Mouse (Mus musculus) erythroblast, embryonic 14.5 days (primary cell): Measurements from ENCODE around the gene Ace2. TPM values are rescaled to one million over a fixed set of nuclear protein-coding genes. Genes with fewer than 3 reads are reported as not detected.

Experiments used
- H3K27me3 ChIP-seq: 2 replicates; pipeline ENCODE4 v1.6.1; 2012; ENCODE audit warnings: inconsistent platforms; ENCODE audit not compliant: control insufficient read depth
- H3K36me3 ChIP-seq: 2 replicates; pipeline ENCODE4 v1.6.1; 2012; ENCODE audit warnings: mild to moderate bottlenecking, inconsistent platforms; ENCODE audit not compliant: control insufficient read depth
- H3K4me1 ChIP-seq: 2 replicates; pipeline ENCODE4 v1.6.1; 2012; ENCODE audit warnings: inconsistent platforms; ENCODE audit not compliant: control insufficient read depth
- H3K4me3 ChIP-seq: replicated peaks from 2 replicates; pipeline ENCODE3; 2012; ENCODE audit warnings: moderate library complexity, mild to moderate bottlenecking, inconsistent platforms
- H3K9me3 ChIP-seq: 2 replicates; pipeline ENCODE4 v1.6.1; 2012; ENCODE audit warnings: low read length, inconsistent platforms, mixed read lengths; ENCODE audit not compliant: control insufficient read depth
- GATA1 ChIP-seq: IDR thresholded peaks from 2 replicates; pipeline ENCODE4 v1.6.1; 2012; ENCODE audit warnings: low read length, inconsistent platforms, mixed read lengths
- TAL1 ChIP-seq: IDR thresholded peaks from 3 replicates; pipeline ENCODE4 v1.6.1; 2012; ENCODE audit warnings: low read length, inconsistent platforms, mixed read lengths
- polyA plus RNA-seq: library from polyadenylated mRNA; stranded (reverse); fragments of >175 nt; gene quantifications from 2 replicates; pipeline ENCODE4 v1.2.3, GENCODE M21; 2012

Gene Ace2
- not detected in 2 replicates for polyA plus RNA-seq

DNA sequence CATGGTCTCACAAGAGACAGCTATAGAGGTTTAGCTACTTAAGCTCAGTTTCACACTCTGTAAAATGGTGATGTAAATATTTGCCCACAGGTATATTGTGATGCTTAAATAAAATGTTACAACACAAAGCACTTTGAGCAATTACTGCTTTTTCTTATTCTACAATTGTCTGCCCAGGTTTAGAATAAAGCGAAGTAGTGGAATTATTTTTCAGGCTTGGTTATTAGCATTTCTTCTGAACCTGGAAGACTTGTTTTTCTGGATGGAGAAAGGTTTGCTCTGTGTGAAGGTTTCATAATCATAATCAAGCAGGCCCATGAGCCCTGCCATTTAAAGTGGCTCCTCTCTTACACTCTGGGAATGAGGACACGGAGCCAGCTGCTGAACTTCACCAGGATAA, at the start of gene Ace2:
Gene Ace2 (plus strand): TSS at position 301 of the 400 bp plus-strand sequence.
- Histone ChIP-seq H3K36me3 (no peaks in the 10 kb centered on the region), H3K27me3 (peaks cover under 1% of the 10 kb centered on the region; the same call in 1 of the 2 replicates), H3K9me3 (no peaks in the 10 kb centered on the region), H3K4me3 (no peak within 1 kb of the TSS), H3K4me1 (no peaks in the 10 kb centered on the region)
- TF ChIP-seq TAL1 (no peak), GATA1 (no peak)

DNA sequence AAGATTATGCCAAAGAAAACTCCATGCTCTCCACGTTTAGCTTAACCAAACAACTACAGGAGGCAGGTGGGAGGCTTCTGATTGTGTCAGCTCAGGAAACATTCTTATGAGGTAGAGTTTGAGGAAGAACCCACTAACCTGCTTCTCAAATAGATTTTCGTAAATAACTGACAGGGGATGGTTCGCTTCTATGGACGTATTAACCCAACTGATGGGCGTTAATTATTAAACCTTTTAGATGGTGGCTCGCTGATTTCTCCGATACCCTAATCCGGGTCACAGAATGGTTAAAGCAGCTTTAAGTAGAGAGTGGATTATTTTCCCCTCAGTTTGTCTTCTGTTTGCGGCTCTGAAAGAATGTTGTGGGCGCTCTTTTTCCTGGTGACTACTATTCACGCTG, 49.2 kb upstream of the Ace2 start:
- Histone ChIP-seq H3K36me3 (no peaks in the 10 kb centered on the region), H3K4me3 (no peak overlapping the region), H3K27me3 (no peaks in the 10 kb centered on the region), H3K9me3 (no peaks in the 10 kb centered on the region), H3K4me1 (peaks cover 42% of the 10 kb centered on the region)
- TF ChIP-seq TAL1 (no peak), GATA1 (no peak)

DNA sequence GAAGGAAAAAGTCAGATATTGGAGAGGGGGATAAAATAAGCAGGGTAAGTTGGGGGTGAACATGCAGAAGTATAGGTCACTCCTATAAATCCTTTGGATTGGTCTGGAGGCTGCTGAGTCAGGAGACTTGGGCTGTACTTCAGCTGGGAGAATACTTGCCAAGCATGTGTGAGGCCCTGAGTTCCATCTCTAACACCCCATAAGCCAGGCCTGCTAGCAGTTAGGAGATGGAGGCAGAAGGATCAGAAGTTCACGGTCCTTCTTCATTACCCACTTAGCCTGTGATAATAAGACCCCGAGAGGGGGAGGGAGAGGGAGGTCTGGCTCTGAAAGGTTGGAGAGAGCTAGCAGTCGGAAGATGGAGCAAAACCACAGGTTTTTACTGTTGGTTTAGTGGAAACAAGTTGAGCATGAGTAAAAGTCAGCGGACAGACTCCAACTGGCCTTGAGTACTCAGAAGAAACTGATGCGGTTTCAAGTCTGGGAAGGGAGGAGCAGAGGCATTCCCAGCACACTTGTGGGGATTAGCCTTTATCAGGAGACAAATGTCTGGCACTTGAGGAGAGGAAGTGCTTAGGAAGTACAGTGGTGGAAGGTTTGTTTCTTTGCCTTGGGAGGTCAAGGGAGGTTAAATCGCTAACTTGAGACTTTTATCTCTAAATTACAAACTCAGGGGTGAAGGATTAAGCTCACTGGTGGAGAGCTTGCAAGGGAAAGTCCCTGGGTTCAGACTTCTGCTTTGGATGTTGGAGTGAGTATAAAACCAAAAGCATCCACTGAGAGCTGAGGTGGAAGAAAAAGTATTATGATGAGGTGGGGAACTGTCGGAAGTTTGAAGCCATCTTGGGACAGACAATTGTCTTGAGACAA, 46.6 kb upstream of the Ace2 start:
- Histone ChIP-seq H3K9me3 (no peaks in the 10 kb centered on the region), H3K36me3 (no peaks in the 10 kb centered on the region), H3K4me3 (no peak overlapping the region), H3K4me1 (peaks cover 39% of the 10 kb centered on the region), H3K27me3 (no peaks in the 10 kb centered on the region)
- no peak for TF ChIP-seq TAL1
- no peak for TF ChIP-seq GATA1

DNA sequence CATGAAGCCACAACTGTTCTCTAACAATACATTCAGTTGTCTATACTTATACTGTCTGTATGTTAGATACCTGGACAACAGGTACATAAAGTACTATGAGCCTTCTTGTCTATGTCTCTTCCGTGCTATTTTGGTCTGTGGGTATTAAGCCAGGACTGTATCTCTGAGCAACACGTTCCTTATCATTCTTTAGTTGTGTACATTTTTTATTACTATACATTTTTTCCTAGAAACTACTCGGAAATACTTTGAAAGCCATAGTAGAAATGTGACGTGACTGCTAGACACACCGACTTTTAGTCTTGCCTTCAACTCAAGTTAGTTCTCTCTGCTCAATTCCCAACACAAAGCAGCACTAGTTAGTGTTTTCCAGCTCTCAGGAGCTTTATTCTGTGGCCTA, 45.7 kb upstream of the Ace2 start:
- no peaks in the 10 kb centered on the region for H3K36me3 ChIP-seq
- H3K4me3 ChIP-seq: no peak overlapping the region
- H3K4me1 ChIP-seq: peaks cover 35% of the 10 kb centered on the region
- no peaks in the 10 kb centered on the region for H3K9me3 ChIP-seq
- TF ChIP-seq TAL1 (no peak), GATA1 (no peak)
- no peaks in the 10 kb centered on the region for H3K27me3 ChIP-seq

DNA sequence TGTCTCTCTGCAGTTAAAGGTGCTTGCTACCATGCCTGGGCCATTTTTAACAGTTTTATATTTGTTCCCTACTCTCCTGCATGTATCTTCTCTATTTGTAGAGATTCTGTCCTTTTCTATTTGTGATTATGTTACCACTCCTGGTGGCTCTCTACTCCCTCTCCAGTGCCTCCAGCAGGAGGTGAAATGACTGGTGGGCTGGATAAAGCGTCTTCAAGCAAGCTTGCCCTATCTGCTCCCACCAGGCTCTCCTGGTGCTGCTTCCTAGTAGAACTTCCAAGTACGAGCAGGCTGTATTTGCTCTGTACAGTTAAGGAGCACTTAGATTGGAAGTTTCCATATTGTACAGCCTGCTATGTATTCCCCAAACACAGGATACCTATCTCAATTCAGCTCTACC, 43.3 kb upstream of the Ace2 start:
- H3K4me3 ChIP-seq: no peak overlapping the region
- no peaks in the 10 kb centered on the region for H3K27me3 ChIP-seq
- TF ChIP-seq GATA1 (no peak), TAL1 (no peak)
- peaks cover 27% of the 10 kb centered on the region for H3K4me1 ChIP-seq
- no peaks in the 10 kb centered on the region for H3K9me3 ChIP-seq
- H3K36me3 ChIP-seq: no peaks in the 10 kb centered on the region

DNA sequence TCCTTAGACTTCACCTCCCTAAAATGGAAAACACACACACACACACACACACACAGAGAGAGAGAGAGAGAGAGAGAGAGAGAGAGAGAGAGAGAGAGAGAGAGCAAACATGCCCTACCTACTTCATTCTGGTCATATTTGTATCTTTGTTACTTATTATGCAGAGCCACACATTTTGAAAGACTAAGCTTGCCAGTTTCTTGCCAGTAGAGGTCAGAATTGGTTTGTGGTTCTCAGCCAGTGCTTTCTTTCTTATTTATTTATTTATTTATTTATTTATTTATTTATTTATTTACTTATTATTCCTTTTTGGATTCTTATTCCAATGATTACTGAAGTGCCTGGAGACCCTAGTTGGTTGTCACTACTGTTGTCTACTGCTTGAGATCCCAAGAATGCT, 37.6 kb upstream of the Ace2 start:
- Histone ChIP-seq H3K9me3 (no peaks in the 10 kb centered on the region), H3K4me1 (no peaks in the 10 kb centered on the region), H3K4me3 (no peak overlapping the region), H3K27me3 (no peaks in the 10 kb centered on the region), H3K36me3 (no peaks in the 10 kb centered on the region)
- TF ChIP-seq GATA1 (no peak), TAL1 (no peak)

DNA sequence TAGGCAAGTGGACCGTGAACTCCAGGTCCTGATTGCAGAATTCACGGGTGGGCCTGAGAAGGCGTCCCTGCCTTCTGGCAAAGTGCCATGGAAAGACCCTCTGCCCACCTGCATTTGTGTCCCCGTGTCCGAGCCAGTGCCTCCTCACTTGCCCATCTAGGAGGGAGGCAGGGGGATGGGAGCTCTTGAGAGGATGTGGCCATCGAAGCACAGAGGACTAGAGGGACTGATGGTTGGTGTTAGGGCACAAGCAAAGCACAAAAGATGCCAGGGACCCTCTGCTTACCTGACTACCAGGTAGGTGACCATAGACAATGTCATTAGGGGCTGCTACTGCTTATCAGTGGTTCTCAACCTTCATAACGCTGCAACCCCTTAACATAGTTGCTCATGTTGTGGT, 36.9 kb upstream of the Ace2 start:
- no peak overlapping the region for H3K4me3 ChIP-seq
- no peak for TF ChIP-seq TAL1
- TF ChIP-seq GATA1: no peak
- no peaks in the 10 kb centered on the region for H3K4me1 ChIP-seq
- no peaks in the 10 kb centered on the region for H3K9me3 ChIP-seq
- H3K27me3 ChIP-seq: no peaks in the 10 kb centered on the region
- H3K36me3 ChIP-seq: no peaks in the 10 kb centered on the region

DNA sequence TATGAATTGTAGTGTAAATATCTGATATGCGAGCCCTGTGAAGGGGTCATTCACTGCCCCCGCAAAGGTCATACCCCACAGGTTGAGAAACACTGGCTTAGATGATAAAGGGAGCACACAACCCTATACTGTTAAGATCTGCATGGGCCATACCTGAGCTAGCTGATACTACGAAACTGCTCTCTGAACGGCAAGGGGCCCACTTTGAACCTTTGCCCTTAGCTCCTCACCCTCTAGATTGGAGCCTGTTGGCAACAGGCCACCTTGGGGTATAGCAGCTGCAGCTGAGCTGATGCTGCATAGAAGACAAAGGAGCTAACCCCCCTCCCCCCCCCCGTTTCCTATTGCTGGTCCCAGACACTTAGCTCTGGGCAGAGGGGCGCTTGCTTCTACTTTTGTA, 36.5 kb upstream of the Ace2 start:
- no peak overlapping the region for H3K4me3 ChIP-seq
- TF ChIP-seq TAL1 (no peak), GATA1 (no peak)
- no peaks in the 10 kb centered on the region for H3K27me3 ChIP-seq
- H3K36me3 ChIP-seq: no peaks in the 10 kb centered on the region
- no peaks in the 10 kb centered on the region for H3K9me3 ChIP-seq
- H3K4me1 ChIP-seq: no peaks in the 10 kb centered on the region

DNA sequence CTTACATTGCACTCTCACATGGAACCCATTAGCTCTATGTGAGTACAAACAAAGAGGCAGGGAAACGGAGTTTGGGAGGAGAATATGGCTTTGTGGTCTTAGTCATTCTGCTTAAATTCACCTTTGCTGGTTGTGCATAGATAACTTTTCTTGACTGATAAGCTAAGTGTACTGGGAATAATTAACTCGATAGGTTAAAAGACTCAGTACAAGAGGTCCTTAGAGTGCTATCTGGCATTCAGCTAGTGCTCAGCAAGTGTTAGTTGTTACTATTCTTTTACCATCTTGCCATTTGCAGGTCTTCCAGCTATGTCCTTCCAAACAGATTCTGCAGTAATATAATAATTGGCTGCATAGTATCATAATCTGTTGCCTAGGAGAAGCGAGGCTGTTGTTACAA, 28.0 kb upstream of the Ace2 start:
- no peak for TF ChIP-seq GATA1
- TF ChIP-seq TAL1: no peak
- Histone ChIP-seq H3K27me3 (no peaks in the 10 kb centered on the region), H3K4me1 (no peaks in the 10 kb centered on the region), H3K4me3 (no peak overlapping the region), H3K9me3 (no peaks in the 10 kb centered on the region), H3K36me3 (no peaks in the 10 kb centered on the region)

DNA sequence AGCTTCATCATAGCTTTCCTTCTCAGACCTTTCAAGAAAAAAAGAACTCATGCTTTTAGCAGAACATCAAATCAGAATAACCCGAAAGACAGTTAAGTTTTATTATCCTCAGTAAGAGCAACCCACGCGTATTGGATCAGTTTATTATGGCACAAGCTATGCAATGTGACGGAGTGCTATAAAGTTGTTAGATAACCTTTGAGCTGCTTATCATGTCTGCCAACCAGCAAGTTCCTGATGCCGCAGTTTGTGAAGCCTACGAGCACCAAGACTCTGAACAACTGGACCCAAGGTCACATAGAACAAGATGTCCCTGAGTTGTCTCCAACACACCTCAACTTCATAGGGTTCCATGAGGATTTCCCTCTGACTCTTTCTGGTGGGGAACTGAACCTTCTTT, 25.4 kb upstream of the Ace2 start:
- Histone ChIP-seq H3K4me3 (no peak overlapping the region), H3K9me3 (no peaks in the 10 kb centered on the region), H3K4me1 (no peaks in the 10 kb centered on the region), H3K36me3 (no peaks in the 10 kb centered on the region), H3K27me3 (no peaks in the 10 kb centered on the region)
- no peak for TF ChIP-seq GATA1
- no peak for TF ChIP-seq TAL1
